Mouse (Mus musculus) embryonic facial prominence, embryonic 12.5 days (tissue): ENCODE measurements around the gene Hoxc12. TPM values are rescaled to one million over a fixed set of nuclear protein-coding genes. Genes with fewer than 3 reads are reported as not detected.

Experiments used
- ATAC-seq: fragments of 200-750 bp; cut with Nextera tagmentation; 2 replicates; pipeline ENCODE4 v1.8.0; 2017; ENCODE audit not compliant: insufficient number of reproducible peaks, insufficient read depth, low FRiP score, low TSS enrichment
- H3K27ac ChIP-seq: fragments of 300-500 bp; sonication (generic); 2 replicates; pipeline ENCODE4 v1.5.1; 2016; ENCODE audit warnings: mild to moderate bottlenecking
- H3K27me3 ChIP-seq: fragments of 300-500 bp; sonication (generic); 2 replicates; pipeline ENCODE4 v1.6.1; 2016; ENCODE audit warnings: mild to moderate bottlenecking, moderate library complexity
- H3K36me3 ChIP-seq: fragments of 300-500 bp; sonication (generic); 2 replicates; pipeline ENCODE4 v1.6.1; 2016; ENCODE audit warnings: mild to moderate bottlenecking
- H3K4me1 ChIP-seq: fragments of 300-500 bp; sonication (generic); 2 replicates; pipeline ENCODE4 v1.6.1; 2016
- H3K4me2 ChIP-seq: fragments of 300-500 bp; sonication (generic); replicated peaks from 2 replicates; pipeline ENCODE4 v1.6.1; 2016; ENCODE audit warnings: mild to moderate bottlenecking, moderate library complexity
- H3K4me3 ChIP-seq: fragments of 300-500 bp; sonication (generic); 2 replicates; pipeline ENCODE4 v1.5.1; 2016; ENCODE audit warnings: mild to moderate bottlenecking
- H3K9ac ChIP-seq: fragments of 300-500 bp; sonication (generic); 2 replicates; pipeline ENCODE4 v1.6.1; 2016; ENCODE audit warnings: mild to moderate bottlenecking, moderate library complexity
- H3K9me3 ChIP-seq: fragments of 300-500 bp; sonication (generic); 2 replicates; pipeline ENCODE4 v1.6.1; 2016; ENCODE audit warnings: mild to moderate bottlenecking, moderate library complexity
- WGBS: fragments of 180-500 bp; shearing (Covaris S2); methylation state at CpG from one replicate; pipeline ENCODE4 v1.1.7; 2016; 5-methylcytosine and 5-hydroxymethylcytosine counted together
- polyA plus RNA-seq: library from polyadenylated mRNA; unstranded; fragments of >200 nt; fragmentation: Nextera tagmentation; extraction: Ambion mirVana; gene quantifications from 2 replicates; pipeline ENCODE4 v1.2.1, GENCODE M21; 2016

Hoxc12 gene
- polyA plus RNA-seq, 1 experiment from 2014 or later = not detected

GRCm38 (mm10) chr15:102942739-102943467, 6.3 kb downstream of the Hoxc12 start:
- H3K9ac ChIP-seq = no peak overlapping the region

GRCm38 (mm10) chr15:102943468-102943813, 6.9 kb downstream of the Hoxc12 start:
- Histone ChIP-seq H3K36me3 (no peaks in the 10 kb centered on the region), H3K27me3 (peaks cover 98% of the 10 kb centered on the region), H3K9ac (no peak overlapping the region), H3K4me1 (no peaks in the 10 kb centered on the region), H3K4me2 (no peak overlapping the region), H3K4me3 (no peak overlapping the region), H3K9me3 (no peaks in the 10 kb centered on the region), H3K27ac (no peak overlapping the region)
- 0% methylated on average over 5 of the region's 5 CpGs for WGBS
- no peak for ATAC-seq

More at GRCm38 (mm10) chr15:102942739-102943467, 6.3 kb downstream of the Hoxc12 start:
- H3K9me3 ChIP-seq = no peaks in the 10 kb centered on the region
- no peaks in the 10 kb centered on the region for H3K4me1 ChIP-seq
- ATAC-seq = no peak
- no peak overlapping the region for H3K4me3 ChIP-seq
- no peak overlapping the region for H3K27ac ChIP-seq
- no peaks in the 10 kb centered on the region for H3K36me3 ChIP-seq
- peaks cover 98% of the 10 kb centered on the region for H3K27me3 ChIP-seq
- WGBS = under 1% methylated on average over 49 of the region's 53 CpGs
- no peak overlapping the region for H3K4me2 ChIP-seq

- H3K27me3 ChIP-seq = peaks cover 98% of the 10 kb centered on the region
- H3K27ac ChIP-seq = no peak overlapping the region
- H3K4me2 ChIP-seq = no peak overlapping the region
- ATAC-seq = no peak
- H3K9me3 ChIP-seq = no peaks in the 10 kb centered on the region
- H3K36me3 ChIP-seq = no peaks in the 10 kb centered on the region
- no peak overlapping the region for H3K4me3 ChIP-seq
- no peaks in the 10 kb centered on the region for H3K4me1 ChIP-seq
- H3K9ac ChIP-seq = no peak overlapping the region
- WGBS = 11% methylated on average over 22 of the region's 22 CpGs
Observed at GRCm38 (mm10) chr15:102945185-102946077, 8.9 kb downstream of the Hoxc12 start.

GRCm38 (mm10) chr15:102947276-102947675, 10.7 kb downstream of the Hoxc12 start:
- Histone ChIP-seq H3K9me3 (no peaks in the 10 kb centered on the region), H3K27me3 (peaks cover 98% of the 10 kb centered on the region), H3K4me3 (no peak overlapping the region), H3K36me3 (no peaks in the 10 kb centered on the region), H3K4me2 (no peak overlapping the region), H3K9ac (no peak overlapping the region), H3K4me1 (no peaks in the 10 kb centered on the region), H3K27ac (no peak overlapping the region)
- WGBS = 1% methylated on average over 9 of the region's 9 CpGs
- ATAC-seq = no peak

- WGBS = 12% methylated on average over 2 of the region's 2 CpGs
- Histone ChIP-seq H3K4me3 (no peak overlapping the region), H3K9ac (no peak overlapping the region), H3K27ac (no peak overlapping the region), H3K36me3 (no peaks in the 10 kb centered on the region), H3K9me3 (no peaks in the 10 kb centered on the region), H3K27me3 (peaks cover 98% of the 10 kb centered on the region), H3K4me2 (no peak overlapping the region), H3K4me1 (no peaks in the 10 kb centered on the region)
- ATAC-seq = no peak
Observed at GRCm38 (mm10) chr15:102948842-102949241, 12.3 kb downstream of the Hoxc12 start.

- ATAC-seq = no peak
- Histone ChIP-seq H3K4me3 (no peak overlapping the region), H3K9ac (no peak overlapping the region), H3K27ac (no peak overlapping the region), H3K4me2 (no peak overlapping the region), H3K36me3 (no peaks in the 10 kb centered on the region), H3K4me1 (no peaks in the 10 kb centered on the region), H3K9me3 (no peaks in the 10 kb centered on the region), H3K27me3 (peaks cover 99% of the 10 kb centered on the region)
- 3% methylated on average over 20 of the region's 20 CpGs for WGBS
Observed at GRCm38 (mm10) chr15:102949696-102950095, 13.1 kb downstream of the Hoxc12 start.

- Histone ChIP-seq H3K27ac (no peak overlapping the region), H3K36me3 (no peaks in the 10 kb centered on the region), H3K9ac (no peak overlapping the region), H3K4me3 (no peak overlapping the region), H3K27me3 (peaks cover 99% of the 10 kb centered on the region), H3K4me2 (no peak overlapping the region), H3K9me3 (no peaks in the 10 kb centered on the region), H3K4me1 (0 out of 2 replicates have a peak, but pooled peaks cover 2% of the 10 kb centered on the region)
- ATAC-seq = no peak
- 11% methylated on average over 2 of the region's 2 CpGs for WGBS
Observed at GRCm38 (mm10) chr15:102950877-102951276, 14.3 kb downstream of the Hoxc12 start.

- H3K4me2 ChIP-seq = no peak overlapping the region
- H3K9ac ChIP-seq = no peak overlapping the region
- H3K9me3 ChIP-seq = no peaks in the 10 kb centered on the region
- no peaks in the 10 kb centered on the region for H3K36me3 ChIP-seq
- H3K27me3 ChIP-seq = peaks cover 100% of the 10 kb centered on the region
- 0 out of 2 replicates have a peak, but pooled peaks cover 2% of the 10 kb centered on the region for H3K4me1 ChIP-seq
- H3K4me3 ChIP-seq = no peak overlapping the region
- no peak for ATAC-seq
- H3K27ac ChIP-seq = no peak overlapping the region
- WGBS = 4% methylated on average over 6 of the region's 6 CpGs
Observed at GRCm38 (mm10) chr15:102953561-102953960, 17.0 kb downstream of the Hoxc12 start.

- no peak for ATAC-seq
- Histone ChIP-seq H3K27ac (no peak within 1 kb of the TSS), H3K36me3 (no peaks in the 10 kb centered on the region), H3K27me3 (peaks cover 98% of the 10 kb centered on the region), H3K4me2 (no peak within 1 kb of the TSS), H3K9me3 (no peaks in the 10 kb centered on the region), H3K4me3 (no peak within 1 kb of the TSS), H3K4me1 (0 out of 2 replicates have a peak, but pooled peaks cover 2% of the 10 kb centered on the region), H3K9ac (no peak within 1 kb of the TSS)
- WGBS = under 1% methylated on average over 56 of the region's 57 CpGs
Observed at GRCm38 (mm10) chr15:102954192-102955006, 17.8 kb downstream of the Hoxc12 start, which contains the start of gene Hoxc11. Gene Hoxc11, plus strand, starts transcription at chr15:102954427.

- H3K4me3 ChIP-seq = no peak overlapping the region
- H3K9ac ChIP-seq = no peak overlapping the region
- under 1% methylated on average over 28 of the region's 28 CpGs for WGBS
- H3K4me1 ChIP-seq = 0 out of 2 replicates have a peak, but pooled peaks cover 2% of the 10 kb centered on the region
- no peaks in the 10 kb centered on the region for H3K9me3 ChIP-seq
- no peak for ATAC-seq
- no peak overlapping the region for H3K27ac ChIP-seq
- H3K36me3 ChIP-seq = no peaks in the 10 kb centered on the region
- no peak overlapping the region for H3K4me2 ChIP-seq
- H3K27me3 ChIP-seq = peaks cover 98% of the 10 kb centered on the region
Observed at GRCm38 (mm10) chr15:102955007-102955382, 18.4 kb downstream of the Hoxc12 start.
